Mouse (Mus musculus) lung, postnatal 0 days (tissue): ENCODE results near the gene Agtrap. TPM values are rescaled to one million over a fixed set of nuclear protein-coding genes. Genes with fewer than 3 reads are reported as not detected.
"Not testable (repeated sequence)": the region's sequence is repeated elsewhere in the genome, so short reads cannot be mapped to it uniquely, and the experiment has no call there.

Experiments
- ATAC-seq: fragments of 200-750 bp; cut with Nextera tagmentation; 2 replicates; pipeline ENCODE4 v1.8.0; 2017; ENCODE audit warnings: moderate library complexity
- DNase-seq: peaks from one replicate; pipeline ENCODE4 v3.0.0-alpha.2; 2016; ENCODE audit warnings: low spot score
- H3K27ac ChIP-seq: fragments of 300-500 bp; sonication (generic); 2 replicates; pipeline ENCODE4 v1.5.1; 2014; ENCODE audit warnings: antibody characterized with exemption, mild to moderate bottlenecking, low read length, mixed read lengths
- H3K27me3 ChIP-seq: fragments of 300-500 bp; sonication (generic); replicated peaks from 2 replicates; pipeline ENCODE4 v1.6.1; 2014; ENCODE audit warnings: low read length, mixed read lengths; ENCODE audit not compliant: insufficient read depth
- H3K36me3 ChIP-seq: fragments of 300-500 bp; sonication (generic); 2 replicates; pipeline ENCODE4 v1.6.1; 2014; ENCODE audit warnings: low read length, mixed read lengths; ENCODE audit not compliant: insufficient read depth
- H3K4me1 ChIP-seq: fragments of 300-500 bp; sonication (generic); 2 replicates; pipeline ENCODE4 v1.6.1; 2014; ENCODE audit warnings: antibody characterized with exemption, low read depth, low read length, mixed read lengths; ENCODE audit not compliant: insufficient read depth
- H3K4me2 ChIP-seq: fragments of 300-500 bp; sonication (generic); replicated peaks from 2 replicates; pipeline ENCODE4 v1.6.1; 2014; ENCODE audit warnings: low read depth, mild to moderate bottlenecking, low read length, moderate library complexity, mixed read lengths
- H3K4me3 ChIP-seq: fragments of 300-500 bp; sonication (generic); 2 replicates; pipeline ENCODE4 v1.5.1; 2014; ENCODE audit warnings: low read depth, low read length
- H3K9ac ChIP-seq: fragments of 300-500 bp; sonication (generic); replicated peaks from 2 replicates; pipeline ENCODE4 v1.6.1; 2014; ENCODE audit warnings: low read depth, mild to moderate bottlenecking
- H3K9me3 ChIP-seq: fragments of 300-500 bp; sonication (generic); 2 replicates; pipeline ENCODE4 v1.6.1; 2016; ENCODE audit warnings: low read length, mixed read lengths
- CTCF ChIP-seq: IDR thresholded peaks from 2 replicates; pipeline ENCODE4 v1.5.1; 2016; ENCODE audit warnings: antibody characterized with exemption, mild to moderate bottlenecking
- EP300 ChIP-seq: IDR thresholded peaks from 2 replicates; pipeline ENCODE4 v1.6.1; 2016; ENCODE audit warnings: antibody characterized with exemption, mild to moderate bottlenecking, control low read depth
- WGBS: fragments of 180-500 bp; shearing (Covaris S2); extraction: QIAGEN DNeasy Blood & Tissue Kit; methylation state at CpG from one replicate; pipeline ENCODE4 v1.1.7; 2014; 5-methylcytosine and 5-hydroxymethylcytosine counted together
- polyA plus RNA-seq: library from polyadenylated mRNA; unstranded; fragments of >200 nt; fragmentation: Nextera tagmentation; extraction: Ambion mirVana; gene quantifications from 2 replicates; pipeline ENCODE4 v1.2.1, GENCODE M21; 2015

Agtrap gene
- polyA plus RNA-seq, 1 experiment from 2014 or later = 22.0 TPM

GRCm38 (mm10) chr4:148051886-148052285, 35.9 kb downstream of the Agtrap start:
- Histone ChIP-seq H3K4me2 (no peak overlapping the region), H3K9me3 (no peaks in the 10 kb centered on the region), H3K9ac (no peak overlapping the region), H3K4me3 (no peak overlapping the region), H3K36me3 (peaks cover 40% of the 10 kb centered on the region), H3K27me3 (no peaks in the 10 kb centered on the region), H3K4me1 (no peaks in the 10 kb centered on the region), H3K27ac (no peak overlapping the region)
- ATAC-seq (no peak), DNase-seq (no peak)
- WGBS = 90% methylated on average over 11 of the region's 11 CpGs
- TF ChIP-seq EP300 = no peak
- TF ChIP-seq CTCF = no peak

- TF ChIP-seq CTCF (no peak), EP300 (no peak)
- DNase-seq (peak; percentile 19), ATAC-seq (no peak)
- Histone ChIP-seq H3K9me3 (no peaks in the 10 kb centered on the region), H3K9ac (no peak overlapping the region), H3K4me2 (no peak overlapping the region), H3K4me1 (no peaks in the 10 kb centered on the region), H3K4me3 (no peak overlapping the region), H3K36me3 (peaks cover 38% of the 10 kb centered on the region; the same call in 1 of the 2 replicates), H3K27ac (no peak overlapping the region), H3K27me3 (no peaks in the 10 kb centered on the region)
- 90% methylated on average over 13 of the region's 13 CpGs for WGBS
These were observed 36.6 kb downstream of the Agtrap start for GRCm38 (mm10) chr4:148051046-148051776.

- H3K27me3 ChIP-seq, H3K27ac ChIP-seq, H3K4me2 ChIP-seq, H3K9me3 ChIP-seq, H3K4me3 ChIP-seq, ATAC-seq, H3K9ac ChIP-seq, H3K4me1 ChIP-seq, DNase-seq: not testable (repeated sequence)
- WGBS = 82% methylated on average over 3 of the region's 3 CpGs
- H3K36me3 ChIP-seq = peaks cover 36% of the 10 kb centered on the region; the same call in 1 of the 2 replicates
These were observed 37.4 kb downstream of the Agtrap start for GRCm38 (mm10) chr4:148050396-148050914.

- Histone ChIP-seq H3K9ac (no peak overlapping the region), H3K36me3 (peaks cover 17% of the 10 kb centered on the region; the same call in 1 of the 2 replicates), H3K4me3 (no peak overlapping the region), H3K9me3 (no peaks in the 10 kb centered on the region), H3K27ac (no peak overlapping the region), H3K4me1 (0 out of 2 replicates have a peak, but pooled peaks cover 2% of the 10 kb centered on the region), H3K4me2 (no peak overlapping the region), H3K27me3 (no peaks in the 10 kb centered on the region)
- DNase-seq = no peak
- 57% methylated on average over 4 of the region's 4 CpGs for WGBS
- no peak for ATAC-seq
- TF ChIP-seq CTCF (no peak), EP300 (no peak)
These were observed 41.3 kb downstream of the Agtrap start for GRCm38 (mm10) chr4:148046450-148047031.

- Histone ChIP-seq H3K9ac (no peak overlapping the region), H3K9me3 (no peaks in the 10 kb centered on the region), H3K27me3 (no peaks in the 10 kb centered on the region), H3K4me1 (peaks cover 17% of the 10 kb centered on the region; the same call in 1 of the 2 replicates), H3K27ac (no peak overlapping the region), H3K4me3 (no peak overlapping the region), H3K36me3 (peaks cover 17% of the 10 kb centered on the region; the same call in 1 of the 2 replicates), H3K4me2 (no peak overlapping the region)
- WGBS = 93% methylated on average over 2 of the region's 2 CpGs
- ATAC-seq (no peak), DNase-seq (no peak)
- no peak for TF ChIP-seq CTCF
- no peak for TF ChIP-seq EP300
These were observed 43.7 kb downstream of the Agtrap start for GRCm38 (mm10) chr4:148044113-148044512.

GRCm38 (mm10) chr4:148043327-148043726, 44.5 kb downstream of the Agtrap start:
- not testable (repeated sequence) for DNase-seq, H3K9me3 ChIP-seq, H3K27me3 ChIP-seq, H3K4me2 ChIP-seq, H3K4me3 ChIP-seq, H3K9ac ChIP-seq, ATAC-seq, H3K27ac ChIP-seq
- peaks cover 17% of the 10 kb centered on the region; the same call in 1 of the 2 replicates for H3K36me3 ChIP-seq
- WGBS = 79% methylated on average over 7 of the region's 8 CpGs
- H3K4me1 ChIP-seq = peaks cover 17% of the 10 kb centered on the region; the same call in 1 of the 2 replicates
